Mouse (Mus musculus): Measurements from ENCODE around the gene Kctd11.

- no peak for TF ChIP-seq CTCF (IDR thresholded peaks at IDR 0.05; ENCODE audit: borderline replicate concordance, insufficient read depth, low read depth, low read length)
- TF ChIP-seq POLR2A (IDR thresholded peaks at IDR 0.05; ENCODE audit: borderline replicate concordance, insufficient read depth, low read length), result no peak
Measured at GRCm38 (mm10) chr11:69871822-69872221, 9.4 kb downstream of the Kctd11 start.
